Mouse (Mus musculus): Measurements from ENCODE around the gene Mbd6. TPM values are rescaled to one million over a fixed set of nuclear protein-coding genes. Genes with fewer than 3 reads are reported as not detected.
A peak's percentile ranks its signal among the peaks of the same experiment; 100 is the strongest.

The Mbd6 gene
- polyA plus RNA-seq, 1 experiment from 2014 or later: 20.6 TPM

GRCm38 (mm10) chr10:127293590-127294113 is 4.8 kb upstream of the Mbd6 start:
- Histone ChIP-seq H3K9ac (ENCODE audit: low read length) (no peak overlapping the region), H3K36me3 (ENCODE audit: control insufficient read depth, insufficient read depth, low read length) (peaks cover 53% of the 10 kb centered on the region), H3K4me2 (ENCODE audit: low read length) (no peak overlapping the region), H3K9me3 (ENCODE audit: control insufficient read depth, low read length) (no peaks in the 10 kb centered on the region), H3K27me3 (replicated peaks; ENCODE audit: control insufficient read depth, insufficient read depth, low read length) (no peaks in the 10 kb centered on the region), H3K4me3 (ENCODE audit: low read depth, low read length) (no peak overlapping the region), H3K27ac (ENCODE audit: low read depth) (no peak overlapping the region), H3K4me1 (replicated peaks; ENCODE audit: control insufficient read depth, insufficient read depth, low read length) (peaks cover 21% of the 10 kb centered on the region)
- ATAC-seq (replicated peaks; ENCODE audit: low FRiP score, low TSS enrichment, low read depth) (no peak), DNase-seq (ENCODE audit: low spot score) (no peak)
- 83% methylated on average over 3 of the region's 3 CpGs for WGBS

DNA sequence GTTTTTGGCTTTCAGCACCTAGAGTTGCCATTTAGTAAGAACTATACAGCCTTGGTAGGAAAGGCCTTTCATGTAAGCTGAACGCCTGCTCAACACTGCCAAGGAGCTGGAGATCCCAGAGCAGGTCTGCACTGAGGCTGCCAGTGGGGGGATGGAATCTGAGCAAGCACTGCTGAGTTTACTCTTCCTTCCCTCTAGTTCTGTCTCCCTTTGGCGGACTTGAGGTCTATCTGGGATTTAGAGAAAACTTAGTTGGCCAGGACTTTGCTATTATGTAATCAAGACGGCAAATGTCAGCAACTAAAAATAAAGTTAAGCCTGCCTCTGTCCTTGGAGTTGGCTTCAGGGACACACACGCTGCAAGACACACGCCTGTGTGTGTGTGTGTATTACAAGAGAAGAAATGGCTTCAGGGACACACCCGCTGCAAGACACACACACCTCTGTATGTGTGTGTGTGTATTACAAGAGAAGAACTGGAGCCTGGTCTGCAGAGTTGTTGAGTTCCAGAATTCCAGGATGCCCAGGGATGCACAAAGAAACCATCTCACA is 4.2 kb upstream of the Mbd6 start:
- no peaks in the 10 kb centered on the region for H3K9me3 ChIP-seq (ENCODE audit: control insufficient read depth, low read length)
- ATAC-seq (replicated peaks; ENCODE audit: low FRiP score, low TSS enrichment, low read depth) (no peak), DNase-seq (ENCODE audit: low spot score) (no peak)
- H3K9ac ChIP-seq (ENCODE audit: low read length): no peak overlapping the region
- no peak overlapping the region for H3K4me2 ChIP-seq (ENCODE audit: low read length)
- peaks cover 21% of the 10 kb centered on the region for H3K4me1 ChIP-seq (replicated peaks; ENCODE audit: control insufficient read depth, insufficient read depth, low read length)
- peaks cover 47% of the 10 kb centered on the region for H3K36me3 ChIP-seq (ENCODE audit: control insufficient read depth, insufficient read depth, low read length)
- no peak overlapping the region for H3K27ac ChIP-seq (ENCODE audit: low read depth)
- 82% methylated on average over 6 of the region's 6 CpGs for WGBS
- no peak overlapping the region for H3K4me3 ChIP-seq (ENCODE audit: low read depth, low read length)
- no peaks in the 10 kb centered on the region for H3K27me3 ChIP-seq (replicated peaks; ENCODE audit: control insufficient read depth, insufficient read depth, low read length)

DNA sequence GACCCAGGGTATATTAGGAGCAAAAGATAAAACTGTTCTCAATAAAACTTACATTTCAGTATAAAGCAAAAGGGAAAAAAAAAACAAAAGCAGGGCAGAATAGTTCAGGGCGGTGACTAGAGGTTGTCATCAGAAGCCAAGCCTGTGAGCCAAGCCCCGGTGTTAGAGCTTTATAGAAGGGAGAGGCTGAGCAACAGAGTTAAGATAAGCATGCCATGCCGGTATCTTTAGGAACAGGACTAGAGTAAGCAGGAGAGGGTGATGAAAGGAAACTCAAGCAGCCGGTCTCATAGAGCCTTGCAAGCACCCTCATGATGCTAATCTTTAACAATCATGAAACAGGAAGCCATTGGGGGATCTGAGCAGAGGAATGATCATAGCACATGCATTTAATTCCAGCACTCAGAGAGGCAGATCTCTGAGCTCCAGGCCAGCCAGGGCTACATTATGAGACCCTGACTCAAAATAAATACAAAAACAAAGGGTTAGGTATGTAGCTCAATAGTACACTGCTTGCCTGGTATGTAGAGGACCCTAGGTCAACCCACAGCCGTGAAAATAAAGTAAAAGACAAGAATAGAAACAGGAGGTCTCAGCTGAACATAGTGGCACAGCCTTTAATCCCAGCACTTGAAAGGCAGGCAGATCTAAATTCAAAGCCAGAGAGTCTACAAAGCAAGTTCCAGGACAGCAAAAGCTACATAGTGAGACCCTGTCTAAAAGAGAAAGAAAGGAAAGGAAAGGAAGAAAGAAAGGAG is 3.2 kb upstream of the Mbd6 start:
- Histone ChIP-seq H3K9me3 (ENCODE audit: control insufficient read depth, low read length) (no peaks in the 10 kb centered on the region), H3K4me1 (replicated peaks; ENCODE audit: control insufficient read depth, insufficient read depth, low read length) (peaks cover 29% of the 10 kb centered on the region), H3K4me2 (ENCODE audit: low read length) (peak overlapping the region; percentile 91), H3K27ac (ENCODE audit: low read depth) (peak overlapping the region; percentile 97), H3K27me3 (replicated peaks; ENCODE audit: control insufficient read depth, insufficient read depth, low read length) (no peaks in the 10 kb centered on the region), H3K36me3 (ENCODE audit: control insufficient read depth, insufficient read depth, low read length) (peaks cover 38% of the 10 kb centered on the region), H3K9ac (ENCODE audit: low read length) (peak overlapping the region; percentile 79), H3K4me3 (ENCODE audit: low read depth, low read length) (peak overlapping the region; percentile 78)
- DNase-seq (ENCODE audit: low spot score) (no peak), ATAC-seq (replicated peaks; ENCODE audit: low FRiP score, low TSS enrichment, low read depth) (no peak)
- 38% methylated on average over 5 of the region's 5 CpGs for WGBS

DNA sequence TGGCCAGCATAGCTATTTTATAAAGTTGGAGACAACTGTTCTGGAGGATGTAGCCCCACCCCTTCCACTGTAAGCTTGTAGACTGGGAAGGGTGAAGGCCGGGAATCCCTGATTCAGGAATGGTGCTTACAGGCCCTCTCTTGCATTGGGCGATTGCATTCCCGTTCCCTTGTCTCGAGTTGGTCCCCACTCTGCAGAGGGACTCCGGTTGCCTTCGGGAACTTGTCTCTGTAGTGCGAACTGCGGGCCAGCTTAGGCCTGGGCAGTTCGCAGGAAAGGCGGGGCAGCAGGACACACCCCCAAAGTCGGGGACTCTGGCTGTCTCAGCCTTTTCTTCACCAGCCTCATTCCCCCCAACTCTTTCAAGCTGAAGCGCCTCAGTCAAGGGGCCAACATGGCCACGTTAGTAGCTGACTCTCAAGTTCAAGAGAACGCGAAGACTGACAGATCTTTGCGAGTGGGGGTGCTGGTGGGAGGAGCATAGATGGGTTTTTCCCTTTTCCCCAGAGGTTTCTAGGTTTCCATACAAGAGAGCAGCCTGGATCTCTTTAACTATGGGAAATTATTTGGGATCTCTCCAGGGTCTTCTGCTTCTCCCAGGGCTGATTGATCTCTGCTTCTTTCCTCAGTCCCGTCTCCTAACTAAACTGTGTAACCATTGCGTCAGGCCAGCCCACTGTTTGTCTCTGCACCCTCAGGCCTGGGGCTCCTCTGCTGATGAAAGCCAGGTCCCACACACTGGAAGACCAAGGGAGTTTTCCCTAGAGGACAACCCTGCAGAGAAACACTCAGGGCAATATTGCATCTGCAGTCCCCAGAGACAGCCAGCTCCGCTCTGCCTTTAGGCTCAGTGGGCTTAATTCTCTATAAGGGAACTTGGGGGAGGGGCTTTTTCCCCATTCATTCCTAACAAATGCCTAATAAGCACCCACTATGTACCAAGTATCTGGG is 2.4 kb upstream of the Mbd6 start:
- Histone ChIP-seq H3K9ac (ENCODE audit: low read length) (peak overlapping the region; percentile 79), H3K27ac (ENCODE audit: low read depth) (peak overlapping the region; percentile 97), H3K9me3 (ENCODE audit: control insufficient read depth, low read length) (no peaks in the 10 kb centered on the region), H3K27me3 (replicated peaks; ENCODE audit: control insufficient read depth, insufficient read depth, low read length) (no peaks in the 10 kb centered on the region), H3K4me1 (replicated peaks; ENCODE audit: control insufficient read depth, insufficient read depth, low read length) (peaks cover 38% of the 10 kb centered on the region), H3K4me2 (ENCODE audit: low read length) (peak overlapping the region; percentile 91), H3K36me3 (ENCODE audit: control insufficient read depth, insufficient read depth, low read length) (peaks cover 41% of the 10 kb centered on the region), H3K4me3 (ENCODE audit: low read depth, low read length) (peak overlapping the region; percentile 78)
- WGBS: 2% methylated on average over 19 of the region's 19 CpGs
- ATAC-seq (replicated peaks; ENCODE audit: low FRiP score, low TSS enrichment, low read depth) (peak; percentile 50), DNase-seq (ENCODE audit: low spot score) (peak; percentile 89)

- WGBS: under 1% methylated on average over 46 of the region's 47 CpGs
- peak overlapping the region; percentile 79 for H3K9ac ChIP-seq (ENCODE audit: low read length)
- ATAC-seq (replicated peaks; ENCODE audit: low FRiP score, low TSS enrichment, low read depth): peak; percentile 89
- peaks cover 41% of the 10 kb centered on the region for H3K36me3 ChIP-seq (ENCODE audit: control insufficient read depth, insufficient read depth, low read length)
- H3K27me3 ChIP-seq (replicated peaks; ENCODE audit: control insufficient read depth, insufficient read depth, low read length): no peaks in the 10 kb centered on the region
- H3K4me3 ChIP-seq (ENCODE audit: low read depth, low read length): peak overlapping the region; percentile 78
- H3K4me1 ChIP-seq (replicated peaks; ENCODE audit: control insufficient read depth, insufficient read depth, low read length): peaks cover 41% of the 10 kb centered on the region
- H3K4me2 ChIP-seq (ENCODE audit: low read length): peak overlapping the region; percentile 91
- DNase-seq (ENCODE audit: low spot score): peak; percentile 99
- H3K27ac ChIP-seq (ENCODE audit: low read depth): peak overlapping the region; percentile 97
- no peaks in the 10 kb centered on the region for H3K9me3 ChIP-seq (ENCODE audit: control insufficient read depth, low read length)
Observed at GRCm38 (mm10) chr10:127290307-127290929, 1.6 kb upstream of the Mbd6 start.

- WGBS: under 1% methylated on average over 15 of the region's 15 CpGs
- ATAC-seq (replicated peaks; ENCODE audit: low FRiP score, low TSS enrichment, low read depth) (no peak), DNase-seq (ENCODE audit: low spot score) (peak; percentile 75)
Observed at GRCm38 (mm10) chr10:127289573-127290191, 864 bp upstream of the Mbd6 start.

DNA sequence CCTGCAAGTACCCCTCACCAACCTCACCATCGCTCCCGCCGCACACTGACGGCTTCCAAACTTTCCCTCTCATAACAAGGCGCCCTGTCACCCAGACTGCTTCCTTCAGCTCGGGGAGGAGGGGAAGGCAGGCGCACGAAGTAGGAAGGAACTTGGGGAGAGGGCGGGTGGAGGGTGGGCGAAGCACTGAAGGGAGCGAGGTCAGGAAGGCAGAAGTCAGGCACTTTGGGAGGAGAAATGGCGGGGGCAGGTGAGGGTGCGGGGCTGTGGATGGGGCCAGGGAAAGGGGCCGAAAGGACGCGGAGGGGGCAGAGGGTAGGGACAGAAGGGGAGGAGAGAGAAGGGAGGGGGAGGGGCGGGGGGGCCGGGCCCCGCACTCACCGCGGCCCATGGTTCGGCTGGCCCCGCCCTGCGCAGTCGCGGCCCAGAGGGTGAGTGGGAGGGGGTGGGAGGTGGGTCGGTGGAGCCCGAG is 454 bp downstream of the Mbd6 start:
- peaks cover 41% of the 10 kb centered on the region for H3K4me1 ChIP-seq (replicated peaks; ENCODE audit: control insufficient read depth, insufficient read depth, low read length)
- H3K4me3 ChIP-seq (ENCODE audit: low read depth, low read length): peak overlapping the region; percentile 78
- peak overlapping the region; percentile 97 for H3K27ac ChIP-seq (ENCODE audit: low read depth)
- H3K9ac ChIP-seq (ENCODE audit: low read length): peak overlapping the region; percentile 77
- no peaks in the 10 kb centered on the region for H3K9me3 ChIP-seq (ENCODE audit: control insufficient read depth, low read length)
- ATAC-seq (replicated peaks; ENCODE audit: low FRiP score, low TSS enrichment, low read depth) (peak; percentile 10), DNase-seq (ENCODE audit: low spot score) (no peak)
- WGBS: 1% methylated on average over 15 of the region's 28 CpGs
- H3K4me2 ChIP-seq (ENCODE audit: low read length): peak overlapping the region; percentile 91
- peaks cover 41% of the 10 kb centered on the region for H3K36me3 ChIP-seq (ENCODE audit: control insufficient read depth, insufficient read depth, low read length)
- H3K27me3 ChIP-seq (replicated peaks; ENCODE audit: control insufficient read depth, insufficient read depth, low read length): no peaks in the 10 kb centered on the region

More at GRCm38 (mm10) chr10:127289573-127290191, 864 bp upstream of the Mbd6 start:
- peaks cover 41% of the 10 kb centered on the region for H3K36me3 ChIP-seq (ENCODE audit: control insufficient read depth, insufficient read depth, low read length)
- H3K9me3 ChIP-seq (ENCODE audit: control insufficient read depth, low read length): no peaks in the 10 kb centered on the region
- H3K9ac ChIP-seq (ENCODE audit: low read length): peak overlapping the region; percentile 77
- peak overlapping the region; percentile 97 for H3K27ac ChIP-seq (ENCODE audit: low read depth)
- peak overlapping the region; percentile 91 for H3K4me2 ChIP-seq (ENCODE audit: low read length)
- peaks cover 41% of the 10 kb centered on the region for H3K4me1 ChIP-seq (replicated peaks; ENCODE audit: control insufficient read depth, insufficient read depth, low read length)
- H3K27me3 ChIP-seq (replicated peaks; ENCODE audit: control insufficient read depth, insufficient read depth, low read length): no peaks in the 10 kb centered on the region
- peak overlapping the region; percentile 78 for H3K4me3 ChIP-seq (ENCODE audit: low read depth, low read length)

All from intestine, embryonic 14.5 days (tissue).